Mouse (Mus musculus): ENCODE measurements at regions not wholly inside any gene's neighbourhood (a gene's known extent, or its start where the extent isn't known, plus 50 kb on each side); places are given as distances from the start of the nearest gene placed in this dataset.

GRCm38 (mm10) chr2:115090430-115091175, 435.8 kb upstream of the Dph6 start:
- TF ChIP-seq POLR2A (IDR thresholded peaks at IDR 0.05; ENCODE audit: insufficient read depth, low read depth, low read length) (no peak), CTCF (IDR thresholded peaks at IDR 0.05) (no peak), EP300 (IDR thresholded peaks at IDR 0.05; ENCODE audit: insufficient read depth, low read depth, low read length) (no peak)

Measured in heart, adult 2 months (tissue).